Mouse (Mus musculus): ENCODE measurements around the gene Ube2u.

GRCm38 (mm10) chr4:100539483-100539882 lies 60.8 kb downstream of the Ube2u start:
- TF ChIP-seq EP300 (IDR thresholded peaks at IDR 0.05; ENCODE audit: low read depth) (no peak), CTCF (IDR thresholded peaks at IDR 0.05; ENCODE audit: low read depth) (no peak)
